Mouse (Mus musculus): ENCODE data around the gene Etv4. TPM values are rescaled to one million over a fixed set of nuclear protein-coding genes. Genes with fewer than 3 reads are reported as not detected.

Etv4 gene
- polyA plus RNA-seq, 1 experiment: 21.2 TPM

DNA sequence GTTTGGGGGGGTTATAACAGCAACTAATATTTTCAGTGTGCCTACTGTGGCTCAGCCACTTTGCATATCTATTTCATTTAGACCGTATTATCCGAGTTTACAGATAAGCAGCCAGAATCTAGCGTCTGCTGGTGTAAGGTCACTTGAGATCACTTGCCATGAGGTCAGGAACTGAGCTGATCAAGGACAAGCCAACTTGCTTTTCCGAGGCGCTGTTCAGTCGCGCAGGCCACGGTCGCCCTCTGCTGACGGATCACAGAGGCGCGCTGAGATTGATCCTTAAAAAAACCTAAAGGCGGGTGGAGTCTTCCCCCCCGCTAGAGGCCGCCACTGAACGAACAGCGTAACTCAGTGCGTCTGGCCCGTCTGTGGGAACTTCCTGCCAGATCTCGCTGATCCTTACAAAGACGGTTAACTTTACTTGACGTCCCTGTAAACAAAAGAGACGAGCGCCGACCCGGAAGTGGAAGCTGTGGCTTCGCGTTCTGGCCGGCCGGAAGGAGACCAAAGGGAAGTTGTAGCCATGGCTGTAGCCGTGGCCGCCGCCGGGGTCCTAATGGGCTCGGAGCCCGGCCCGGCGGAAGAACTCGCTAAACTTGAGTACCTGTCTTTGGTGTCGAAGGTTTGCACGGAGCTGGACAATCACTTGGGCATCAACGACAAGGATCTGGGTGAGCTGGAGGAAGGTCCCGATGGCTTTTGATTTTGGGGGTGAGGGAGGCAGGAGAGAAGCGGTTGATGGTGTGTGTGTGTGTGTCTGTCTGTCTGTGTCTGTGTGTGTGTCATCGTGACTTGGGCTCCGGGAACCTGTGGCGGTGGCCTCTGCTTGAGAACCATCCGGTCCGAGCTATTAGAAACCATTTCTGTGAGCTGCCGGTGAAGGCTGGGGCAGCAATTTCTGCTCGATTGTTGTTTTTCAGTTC, 52.4 kb downstream of the Etv4 start, which contains the start of gene Dhx8:
TSS of gene Dhx8 (plus strand) at position 402 of the 923 bp plus-strand sequence.
- Histone ChIP-seq H3K4me2 (ENCODE audit: low read depth) (peak within 1 kb of the TSS; percentile 90), H3ac (ENCODE audit: control insufficient read depth, insufficient read length) (peak within 1 kb of the TSS; percentile 11), H3K79me2 (ENCODE audit: control insufficient read depth, insufficient read depth) (peaks cover 16% of the 10 kb centered on the region), H3K27me3 (ENCODE audit: control insufficient read depth, insufficient read depth, insufficient read length) (no peaks in the 10 kb centered on the region), H3K4me3 (peak within 1 kb of the TSS; percentile 74), H3K36me3 (ENCODE audit: control insufficient read depth, insufficient read depth) (peaks cover 23% of the 10 kb centered on the region)
- TF ChIP-seq POLR2AphosphoS2 (IDR thresholded peaks at IDR 0.05; ENCODE audit: insufficient read length, low read depth) (peak; percentile 43), POLR2A (IDR thresholded peaks at IDR 0.05; ENCODE audit: insufficient read length, low read depth) (peak; percentile 44), USF1 (IDR thresholded peaks at IDR 0.05; ENCODE audit: low read depth) (no peak)

DNA sequence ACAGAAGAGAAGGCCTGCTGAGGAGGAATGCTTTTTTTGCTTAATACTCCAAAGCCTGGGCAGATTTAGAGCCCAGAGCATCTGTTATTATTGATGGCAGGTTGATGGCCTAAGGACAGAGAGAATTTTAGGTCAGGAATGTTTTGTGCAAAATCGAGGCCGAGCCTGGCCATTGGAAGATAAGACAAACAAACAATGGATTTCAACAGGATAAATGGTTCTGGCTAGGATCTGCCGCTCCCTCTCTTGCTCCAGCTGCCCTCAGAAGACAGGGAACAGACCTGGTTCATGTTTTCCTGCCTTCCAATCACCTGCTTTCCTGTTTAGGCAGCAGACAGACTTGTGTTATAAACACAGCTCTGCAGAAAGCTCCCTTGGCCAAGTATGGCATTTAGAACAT, 55.9 kb downstream of the Etv4 start:
- Histone ChIP-seq H3ac (ENCODE audit: control insufficient read depth, insufficient read length) (no peak overlapping the region), H3K4me3 (no peak overlapping the region), H3K79me2 (ENCODE audit: control insufficient read depth, insufficient read depth) (peaks cover 14% of the 10 kb centered on the region), H3K36me3 (ENCODE audit: control insufficient read depth, insufficient read depth) (no peaks in the 10 kb centered on the region), H3K4me2 (ENCODE audit: low read depth) (no peak overlapping the region), H3K27me3 (ENCODE audit: control insufficient read depth, insufficient read depth, insufficient read length) (no peaks in the 10 kb centered on the region)
- no peak for TF ChIP-seq MYOD1 (IDR thresholded peaks at IDR 0.05; ENCODE audit: control insufficient read depth in 1 of 3, insufficient read length in 2 of 3, low read depth in 2 of 3)
- no peak for TF ChIP-seq CEBPB (IDR thresholded peaks at IDR 0.05; ENCODE audit: insufficient read depth, poor library complexity, severe bottlenecking)
- TF ChIP-seq E2F4 (IDR thresholded peaks at IDR 0.05; ENCODE audit: insufficient read depth): no peak
- no peak for TF ChIP-seq MAX (IDR thresholded peaks at IDR 0.05; ENCODE audit: low read depth)
- TF ChIP-seq REST (IDR thresholded peaks at IDR 0.05; ENCODE audit: insufficient read depth, insufficient read length): no peak
- no peak for TF ChIP-seq TCF12 (IDR thresholded peaks at IDR 0.05; ENCODE audit: insufficient read depth, poor library complexity, severe bottlenecking)
- TF ChIP-seq POLR2AphosphoS2 (IDR thresholded peaks at IDR 0.05; ENCODE audit: insufficient read length, low read depth): no peak
- TF ChIP-seq SRF (IDR thresholded peaks at IDR 0.05; ENCODE audit: control insufficient read depth, insufficient read length, low read depth): no peak
- TF ChIP-seq MYOG (IDR thresholded peaks at IDR 0.05; ENCODE audit: control insufficient read depth in 1 of 3, insufficient read depth in 1 of 3, insufficient read length in 2 of 3, low read depth in 2 of 3): no peak
- no peak for TF ChIP-seq USF1 (IDR thresholded peaks at IDR 0.05; ENCODE audit: low read depth)
- no peak for TF ChIP-seq TCF3 (IDR thresholded peaks at IDR 0.05; ENCODE audit: insufficient read length, low read depth)
- no peak for TF ChIP-seq POLR2A (IDR thresholded peaks at IDR 0.05; ENCODE audit: insufficient read length, low read depth)

DNA sequence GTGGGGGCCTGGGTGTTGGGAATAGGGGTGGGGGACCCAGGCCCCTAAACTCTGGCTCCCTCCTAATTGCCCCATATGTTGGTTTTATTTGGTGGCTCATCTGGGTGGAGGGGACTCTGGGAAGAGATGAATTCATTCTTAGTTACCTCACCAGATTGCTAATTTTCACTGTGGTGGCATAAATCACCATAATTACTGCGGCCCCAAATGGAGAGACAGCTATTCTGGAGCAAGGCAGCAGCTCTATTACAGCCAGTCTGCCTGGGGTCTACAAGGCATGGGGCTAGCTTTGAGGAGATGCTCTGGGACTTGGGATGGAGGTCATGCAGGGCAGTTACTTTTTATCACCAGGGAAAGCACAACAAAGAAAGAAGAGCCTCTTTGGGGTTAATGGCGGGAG, 58.4 kb downstream of the Etv4 start:
- Histone ChIP-seq H3K27me3 (ENCODE audit: control insufficient read depth, insufficient read depth, insufficient read length) (no peaks in the 10 kb centered on the region), H3K36me3 (ENCODE audit: control insufficient read depth, insufficient read depth) (no peaks in the 10 kb centered on the region), H3K79me2 (ENCODE audit: control insufficient read depth, insufficient read depth) (no peaks in the 10 kb centered on the region), H3ac (ENCODE audit: control insufficient read depth, insufficient read length) (no peak overlapping the region), H3K4me3 (no peak overlapping the region), H3K4me2 (ENCODE audit: low read depth) (no peak overlapping the region)
- no peak for TF ChIP-seq CEBPB (IDR thresholded peaks at IDR 0.05; ENCODE audit: insufficient read depth, poor library complexity, severe bottlenecking)
- no peak for TF ChIP-seq POLR2A (IDR thresholded peaks at IDR 0.05; ENCODE audit: insufficient read length, low read depth)
- no peak for TF ChIP-seq E2F4 (IDR thresholded peaks at IDR 0.05; ENCODE audit: insufficient read depth)
- TF ChIP-seq SRF (IDR thresholded peaks at IDR 0.05; ENCODE audit: control insufficient read depth, insufficient read length, low read depth): no peak

DNA sequence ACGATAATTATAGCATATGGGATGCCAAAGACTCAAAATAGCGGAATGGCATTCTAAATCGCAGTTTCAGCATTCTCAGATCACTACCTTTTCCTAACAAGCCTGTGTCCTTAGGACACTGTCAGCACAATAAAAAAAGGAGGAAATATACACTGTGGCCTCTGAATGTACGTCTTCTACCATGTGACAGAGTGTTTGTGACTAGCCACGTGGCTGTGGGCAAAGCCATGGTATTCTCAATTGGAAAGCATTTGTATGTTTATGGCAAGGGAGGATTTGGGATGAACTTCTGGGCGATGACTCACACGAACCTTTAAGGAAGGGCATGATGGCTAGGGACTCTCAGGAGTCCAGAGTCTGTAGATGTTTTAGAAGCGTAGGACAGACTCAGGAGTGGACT, 60.1 kb downstream of the Etv4 start:
- H3K36me3 ChIP-seq (ENCODE audit: control insufficient read depth, insufficient read depth): no peaks in the 10 kb centered on the region
- H3K4me2 ChIP-seq (ENCODE audit: low read depth): peak overlapping the region; percentile 46
- no peaks in the 10 kb centered on the region for H3K79me2 ChIP-seq (ENCODE audit: control insufficient read depth, insufficient read depth)
- no peaks in the 10 kb centered on the region for H3K27me3 ChIP-seq (ENCODE audit: control insufficient read depth, insufficient read depth, insufficient read length)
- TF ChIP-seq USF1 (IDR thresholded peaks at IDR 0.05; ENCODE audit: low read depth) (peak; percentile 78), POLR2A (IDR thresholded peaks at IDR 0.05; ENCODE audit: insufficient read length, low read depth) (no peak)
- no peak overlapping the region for H3K4me3 ChIP-seq
- H3ac ChIP-seq (ENCODE audit: control insufficient read depth, insufficient read length): no peak overlapping the region

DNA sequence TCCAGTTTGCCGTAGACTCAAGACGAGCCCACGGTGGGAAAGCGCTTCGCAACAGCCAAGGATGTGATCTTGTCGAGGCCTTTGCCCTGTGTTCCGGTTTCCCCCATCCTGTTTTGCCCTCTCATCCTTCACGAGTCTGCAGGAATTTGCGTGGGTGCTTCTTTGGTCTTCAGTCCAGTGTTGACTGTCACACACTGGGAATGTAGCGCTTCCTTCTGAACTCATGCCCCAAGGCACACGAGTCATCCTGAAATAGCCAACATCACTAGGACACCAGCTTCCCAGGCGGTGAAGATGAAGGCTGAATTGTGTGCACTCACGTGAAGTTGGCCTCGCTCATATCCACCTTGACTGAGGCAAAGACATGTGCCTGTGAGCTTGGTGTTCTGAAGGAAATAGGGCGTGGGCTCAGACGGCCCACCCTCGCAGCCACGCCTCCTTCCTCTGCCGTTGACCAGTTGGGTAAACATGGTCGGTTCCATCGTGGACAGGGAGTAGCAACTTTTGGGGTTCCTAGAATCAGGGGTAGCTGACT, 65.1 kb downstream of the Etv4 start:
- no peaks in the 10 kb centered on the region for H3K27me3 ChIP-seq (ENCODE audit: control insufficient read depth, insufficient read depth, insufficient read length)
- no peak overlapping the region for H3K4me2 ChIP-seq (ENCODE audit: low read depth)
- TF ChIP-seq MYOG (IDR thresholded peaks at IDR 0.05; ENCODE audit: control insufficient read depth in 1 of 3, insufficient read depth in 1 of 3, insufficient read length in 2 of 3, low read depth in 2 of 3) (no peak), TCF12 (IDR thresholded peaks at IDR 0.05; ENCODE audit: insufficient read depth, poor library complexity, severe bottlenecking) (no peak), E2F4 (IDR thresholded peaks at IDR 0.05; ENCODE audit: insufficient read depth) (no peak), MYOD1 (IDR thresholded peaks at IDR 0.05; ENCODE audit: control insufficient read depth in 1 of 3, insufficient read length in 2 of 3, low read depth in 2 of 3) (no peak), POLR2A (IDR thresholded peaks at IDR 0.05; ENCODE audit: insufficient read length, low read depth) (no peak), CEBPB (IDR thresholded peaks at IDR 0.05; ENCODE audit: insufficient read depth, poor library complexity, severe bottlenecking) (no peak), REST (IDR thresholded peaks at IDR 0.05; ENCODE audit: insufficient read depth, insufficient read length) (no peak), USF1 (IDR thresholded peaks at IDR 0.05; ENCODE audit: low read depth) (no peak)
- H3ac ChIP-seq (ENCODE audit: control insufficient read depth, insufficient read length): no peak overlapping the region
- H3K36me3 ChIP-seq (ENCODE audit: control insufficient read depth, insufficient read depth): no peaks in the 10 kb centered on the region
- no peaks in the 10 kb centered on the region for H3K79me2 ChIP-seq (ENCODE audit: control insufficient read depth, insufficient read depth)
- no peak overlapping the region for H3K4me3 ChIP-seq

Other genes with a start within 250 kb of the Etv4 start
- 1.0 TPM for gene Brca1, start 233.4 kb downstream of the Etv4 start, polyA plus RNA-seq (2012; fragmentation: generic; extraction: Trizol)
- 33.0 TPM for gene Nbr1, start 233.2 kb downstream of the Etv4 start, polyA plus RNA-seq (2012; fragmentation: generic; extraction: Trizol)
- 1.8 TPM for gene Tmem106a, start 203.1 kb downstream of the Etv4 start, polyA plus RNA-seq (2012; fragmentation: generic; extraction: Trizol)
- gene Gm11634, start 186.1 kb downstream of the Etv4 start, polyA plus RNA-seq (2012; fragmentation: generic; extraction: Trizol): not detected
- gene Rdm1, start 158.2 kb downstream of the Etv4 start, polyA plus RNA-seq (2012; fragmentation: generic; extraction: Trizol): 8.5 TPM
- gene Arl4d, start 119.8 kb downstream of the Etv4 start, polyA plus RNA-seq (2012; fragmentation: generic; extraction: Trizol): 7.7 TPM
- 19.1 TPM for gene Dhx8, start 52.5 kb downstream of the Etv4 start, polyA plus RNA-seq (2012; fragmentation: generic; extraction: Trizol)
- 0.16 TPM for gene Meox1, start 109.0 kb upstream of the Etv4 start, polyA plus RNA-seq (2012; fragmentation: generic; extraction: Trizol)
- gene Sost, start 181.6 kb upstream of the Etv4 start, polyA plus RNA-seq (2012; fragmentation: generic; extraction: Trizol): 0.25 TPM
- not detected for gene Cfap97d1, start 198.9 kb upstream of the Etv4 start, polyA plus RNA-seq (2012; fragmentation: generic; extraction: Trizol)
- 81.1 TPM for gene Dusp3, start 201.6 kb upstream of the Etv4 start, polyA plus RNA-seq (2012; fragmentation: generic; extraction: Trizol)
- gene Mpp3, start 243.1 kb upstream of the Etv4 start, polyA plus RNA-seq (2012; fragmentation: generic; extraction: Trizol): 2.1 TPM

Data from myocyte (in vitro differentiated cells).